ENCODE assay signal across 16 mouse cellular contexts in genomic region chr9:24315835-24316234, GRCm38 (mm10).
"Had no signal": no experiment of that assay in that cellular context is flagged by ENCODE, and none has a peak within 500 bp of the region (broad histone marks: within the 10 kb centered on the region; RNA-seq: fewer than 3 reads in every experiment).

No protein-coding gene starts in this region.

- H3K4me3 ChIP-seq: limb, embryonic 13.5 days; liver, embryonic 12.5 days; liver, embryonic 15.5 days had no signal

- ATAC-seq: liver, embryonic 12.5 days had no signal

- H3K27me3 ChIP-seq: limb, embryonic 13.5 days; liver, embryonic 12.5 days; liver, embryonic 15.5 days had no signal

- H3K4me1 ChIP-seq: limb, embryonic 13.5 days; liver, embryonic 12.5 days; liver, embryonic 15.5 days had no signal

- H3K27ac ChIP-seq: limb, embryonic 13.5 days; liver, embryonic 12.5 days; liver, embryonic 15.5 days; stomach, postnatal 0 days had no signal

- H3K9me3 ChIP-seq: limb, embryonic 13.5 days; liver, embryonic 12.5 days; liver, embryonic 15.5 days had no signal

- DNase-seq: kidney, adult 9 months; kidney, postnatal 14 days; kidney, postnatal 4 days; left cerebral cortex, postnatal 4 days; liver; lung, adult 2 months; lung, postnatal 14 days; lung, postnatal 4 days; midbrain, embryonic 14.5 days; thymus, adult 2 months; thymus, postnatal 14 days; thymus, postnatal 4 days had no signal

- H3K36me3 ChIP-seq: limb, embryonic 13.5 days; liver, embryonic 12.5 days; liver, embryonic 15.5 days had no signal
